Mouse (Mus musculus) E14TG2a.4 (cell line): Measurements from ENCODE around the gene Btbd19.

ENCODE experiments used
- H3K27me3 ChIP-seq: 2 replicates; pipeline ENCODE4 v1.6.1; 2014; ENCODE audit warnings: low read length, control low read depth; ENCODE audit not compliant: insufficient read depth
- H3K36me3 ChIP-seq: 2 replicates; pipeline ENCODE4 v1.6.1; 2014; ENCODE audit warnings: low read length, control low read depth; ENCODE audit not compliant: insufficient read depth
- H3K4me1 ChIP-seq: replicated peaks from 2 replicates; pipeline ENCODE4 v1.6.1; 2014; ENCODE audit warnings: low read depth, low read length, control low read depth
- H3K4me3 ChIP-seq: replicated peaks from 2 replicates; pipeline ENCODE4 v1.5.1; 2014; ENCODE audit warnings: mild to moderate bottlenecking, low read length
- H3K9me3 ChIP-seq: 2 replicates; pipeline ENCODE4 v1.6.1; 2014; ENCODE audit warnings: low read length, control low read depth
- CTCF ChIP-seq: conservative IDR thresholded peaks from 2 replicates; pipeline ENCODE4 v1.5.1; 2014; ENCODE audit warnings: low read length
- NANOG ChIP-seq: IDR thresholded peaks from 2 replicates; pipeline ENCODE4 v1.6.1; 2014; ENCODE audit warnings: borderline replicate concordance, low read length, mixed read lengths
- POU5F1 ChIP-seq: IDR thresholded peaks from 2 replicates; pipeline ENCODE4 v1.6.1; 2014; ENCODE audit warnings: low read length, borderline replicate concordance

Btbd19 gene

GRCm38 (mm10) chr4:117100036-117100435 lies 25.5 kb downstream of the Btbd19 start:
- TF ChIP-seq NANOG (no peak), CTCF (no peak), POU5F1 (no peak)
- peak overlapping the region; percentile 92 for H3K4me3 ChIP-seq

DNA sequence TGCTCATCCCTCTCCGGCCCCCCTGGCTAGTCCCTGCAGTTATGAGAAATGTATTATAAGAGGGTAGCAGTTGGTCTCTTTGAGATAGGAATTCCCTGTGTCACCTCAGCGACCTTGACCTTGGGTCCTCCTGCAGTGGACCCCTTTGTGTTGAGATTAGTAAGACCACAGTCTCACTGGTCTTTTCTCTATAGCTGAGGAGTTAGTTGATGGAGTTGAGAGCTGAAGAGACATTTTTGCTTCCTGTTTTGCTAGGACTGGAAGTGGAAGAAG lies 26.8 kb downstream of the Btbd19 start:
- H3K4me3 ChIP-seq = peak overlapping the region; percentile 92
- peaks cover 61% of the 10 kb centered on the region for H3K36me3 ChIP-seq
- no peaks in the 10 kb centered on the region for H3K27me3 ChIP-seq
- peaks cover 91% of the 10 kb centered on the region for H3K4me1 ChIP-seq
- TF ChIP-seq NANOG (peak; percentile 44; the same call in 1 of the 2 replicates), CTCF (no peak)
- no peaks in the 10 kb centered on the region for H3K9me3 ChIP-seq

More at GRCm38 (mm10) chr4:117100036-117100435, 25.5 kb downstream of the Btbd19 start:
- H3K36me3 ChIP-seq = peaks cover 74% of the 10 kb centered on the region
- peaks cover 92% of the 10 kb centered on the region for H3K4me1 ChIP-seq
- H3K9me3 ChIP-seq = no peaks in the 10 kb centered on the region
- no peaks in the 10 kb centered on the region for H3K27me3 ChIP-seq

DNA sequence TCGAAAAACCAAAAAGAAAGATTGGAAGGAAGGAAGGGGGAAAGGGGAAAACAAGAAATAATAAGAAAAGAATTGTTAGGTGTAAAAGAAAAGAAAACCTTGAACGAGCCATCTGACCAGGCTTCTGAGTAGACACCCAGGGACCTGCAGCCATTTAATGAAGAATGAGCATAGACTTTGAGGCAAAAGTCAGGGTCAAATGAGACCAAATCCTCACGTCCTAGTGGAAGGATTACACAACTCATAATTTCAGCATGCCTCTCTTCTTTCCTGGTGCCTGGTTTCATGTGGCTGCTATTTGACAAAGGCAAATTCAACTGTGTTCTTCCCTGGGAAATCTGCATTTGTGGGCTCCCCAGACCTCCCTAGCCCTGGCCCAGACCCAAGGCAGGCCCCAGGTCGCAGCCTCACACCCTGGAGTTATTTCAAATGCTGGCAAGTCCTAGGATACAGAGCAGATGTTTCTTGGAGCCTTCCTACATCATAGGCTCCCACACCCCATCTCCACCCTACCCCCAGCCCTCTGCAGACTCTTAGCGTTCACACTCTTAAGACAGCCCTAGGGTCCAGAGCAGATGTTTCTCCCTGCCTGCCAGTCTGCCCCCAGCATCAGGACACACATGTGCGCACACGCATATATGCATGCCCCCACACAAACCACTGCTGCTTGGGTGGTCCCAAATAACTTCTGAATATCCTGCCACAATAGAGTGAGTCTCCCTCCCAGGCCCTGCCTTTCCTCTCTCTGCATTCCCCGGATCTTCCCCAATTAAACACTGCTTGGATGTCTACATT lies 27.4 kb downstream of the Btbd19 start:
- H3K4me3 ChIP-seq = peak overlapping the region; percentile 92
- H3K27me3 ChIP-seq = no peaks in the 10 kb centered on the region
- no peaks in the 10 kb centered on the region for H3K9me3 ChIP-seq
- H3K4me1 ChIP-seq = peaks cover 85% of the 10 kb centered on the region
- no peak for TF ChIP-seq CTCF
- no peak for TF ChIP-seq NANOG
- TF ChIP-seq POU5F1 = no peak
- peaks cover 56% of the 10 kb centered on the region for H3K36me3 ChIP-seq

DNA sequence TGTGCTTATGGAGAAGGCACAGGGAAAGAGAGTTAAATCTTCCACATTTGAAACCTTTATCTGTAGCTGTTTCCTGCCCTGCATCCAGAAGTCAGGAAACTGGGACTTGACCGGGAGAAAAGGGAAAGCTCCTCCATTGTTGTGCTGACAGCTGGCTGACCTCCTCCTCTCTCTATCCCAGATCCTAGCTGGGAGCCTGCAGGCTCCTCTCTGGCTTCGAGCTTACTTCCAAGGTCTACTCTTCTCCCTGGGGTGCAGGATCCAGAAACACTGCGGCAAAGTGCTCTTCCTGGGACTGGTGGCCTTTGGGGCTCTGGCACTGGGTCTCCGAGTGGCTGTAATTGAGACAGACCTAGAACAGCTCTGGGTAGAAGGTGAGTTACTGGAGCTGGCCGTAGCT lies 28.9 kb downstream of the Btbd19 start:
- Histone ChIP-seq H3K4me3 (peak overlapping the region; percentile 92), H3K9me3 (no peaks in the 10 kb centered on the region), H3K36me3 (peaks cover 41% of the 10 kb centered on the region), H3K4me1 (peaks cover 70% of the 10 kb centered on the region), H3K27me3 (no peaks in the 10 kb centered on the region)
- TF ChIP-seq POU5F1 (no peak), CTCF (no peak), NANOG (no peak)

DNA sequence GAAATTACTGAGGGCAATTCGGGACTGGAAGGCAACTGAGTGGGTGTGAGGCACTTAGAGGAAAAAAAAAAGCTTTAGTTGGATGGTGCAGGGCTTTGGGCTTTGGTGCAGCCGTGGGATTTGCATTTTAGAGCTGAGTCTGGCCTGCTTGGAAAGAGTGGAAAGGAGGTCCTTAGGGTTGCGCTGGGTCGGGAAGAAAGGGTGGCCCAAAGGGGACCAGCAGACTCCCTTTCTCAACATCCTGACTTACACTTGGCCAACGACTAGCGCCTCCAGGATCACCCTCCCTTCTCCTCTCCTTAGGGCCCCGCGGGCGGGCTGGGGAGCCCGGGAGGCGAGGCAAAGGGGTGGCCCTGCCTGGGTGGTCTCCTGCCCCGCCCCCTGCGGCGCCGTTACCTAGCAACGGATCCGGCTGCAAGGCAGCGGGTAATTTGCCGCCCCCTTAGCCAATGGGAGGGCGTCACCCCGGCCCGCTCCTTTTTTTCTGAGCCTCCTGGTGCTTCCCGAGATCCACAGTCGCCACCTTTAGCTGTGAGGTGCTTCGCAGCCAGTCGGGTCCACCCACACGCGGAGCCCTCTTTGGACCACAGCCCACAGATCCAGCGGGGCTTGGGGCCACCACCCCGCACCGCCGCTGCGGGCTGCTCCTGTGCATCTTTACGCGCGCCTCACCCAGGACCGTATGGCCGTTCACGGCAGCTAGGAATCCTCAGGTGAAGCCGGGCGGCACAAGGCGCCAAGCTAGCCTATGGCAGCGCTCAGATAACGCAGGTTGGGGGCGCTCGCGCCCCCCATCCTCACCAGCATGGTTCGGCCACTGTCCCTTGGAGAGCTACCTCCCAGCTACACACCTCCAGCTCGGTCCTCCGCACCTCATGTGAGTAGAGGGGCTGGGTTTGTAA lies 29.7 kb downstream of the Btbd19 start, which contains the start of gene Ptch2:
Gene Ptch2, plus strand, starts transcription at position 525 of the 902 bp plus-strand sequence.
- H3K9me3 ChIP-seq = no peaks in the 10 kb centered on the region
- no peak for TF ChIP-seq CTCF
- no peak for TF ChIP-seq POU5F1
- TF ChIP-seq NANOG = no peak
- H3K27me3 ChIP-seq = no peaks in the 10 kb centered on the region
- peaks cover 62% of the 10 kb centered on the region for H3K4me1 ChIP-seq
- peak within 1 kb of the TSS; percentile 92 for H3K4me3 ChIP-seq
- peaks cover 32% of the 10 kb centered on the region for H3K36me3 ChIP-seq

- peaks cover 22% of the 10 kb centered on the region for H3K36me3 ChIP-seq
- H3K27me3 ChIP-seq = no peaks in the 10 kb centered on the region
- TF ChIP-seq CTCF (no peak), NANOG (no peak), POU5F1 (no peak)
- no peaks in the 10 kb centered on the region for H3K9me3 ChIP-seq
- H3K4me3 ChIP-seq = no peak overlapping the region; the same call in 1 of the 2 replicates
- peaks cover 62% of the 10 kb centered on the region for H3K4me1 ChIP-seq
Measured at GRCm38 (mm10) chr4:117094626-117095361, 30.7 kb downstream of the Btbd19 start.

DNA sequence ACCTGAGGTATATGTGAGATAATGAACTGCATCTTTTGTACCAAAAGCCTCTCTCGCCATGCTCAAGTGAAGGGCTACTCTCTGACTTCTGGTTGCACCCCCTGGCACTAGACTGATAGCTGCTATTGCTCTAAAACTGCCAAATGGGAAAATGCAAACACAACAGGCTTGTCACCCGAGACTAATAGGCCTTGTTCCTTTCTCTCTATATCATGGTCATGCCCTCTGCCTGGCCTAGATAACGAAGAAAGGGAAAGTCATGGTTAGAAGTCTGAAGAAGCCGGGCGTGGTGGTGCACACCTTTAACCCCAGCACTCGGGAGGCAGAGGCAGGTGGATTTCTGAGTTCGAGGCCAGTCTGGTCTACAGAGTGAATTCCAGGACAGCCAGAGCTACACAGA lies 34.9 kb downstream of the Btbd19 start:
- TF ChIP-seq CTCF (no peak), POU5F1 (no peak), NANOG (no peak)
- Histone ChIP-seq H3K36me3 (peaks cover 27% of the 10 kb centered on the region), H3K4me1 (peaks cover 48% of the 10 kb centered on the region), H3K27me3 (no peaks in the 10 kb centered on the region), H3K9me3 (no peaks in the 10 kb centered on the region), H3K4me3 (no peak overlapping the region)
